Mouse (Mus musculus) cerebellum, adult 9-10 months (tissue): Measurements from ENCODE around the gene Kctd21.

Experiments
- DNase-seq: peaks from one replicate; pipeline ENCODE4 v3.0.0; 2022

The Kctd21 gene

GRCm38 (mm10) chr7:97349438-97349837, 17.3 kb downstream of the Kctd21 start:
- DNase-seq: no peak

GRCm38 (mm10) chr7:97350891-97351290, 18.8 kb downstream of the Kctd21 start:
- DNase-seq: no peak

GRCm38 (mm10) chr7:97351792-97352513, 19.8 kb downstream of the Kctd21 start:
- no peak for DNase-seq

- DNase-seq: no peak
Measured at GRCm38 (mm10) chr7:97353356-97353755, 21.2 kb downstream of the Kctd21 start.

- no peak for DNase-seq
Measured at GRCm38 (mm10) chr7:97355068-97355841, 23.1 kb downstream of the Kctd21 start.

GRCm38 (mm10) chr7:97356253-97356652, 24.1 kb downstream of the Kctd21 start:
- DNase-seq: no peak

GRCm38 (mm10) chr7:97356875-97357276, 24.7 kb downstream of the Kctd21 start:
- no peak for DNase-seq

- no peak for DNase-seq
Measured at GRCm38 (mm10) chr7:97357840-97358239, 25.7 kb downstream of the Kctd21 start.

- no peak for DNase-seq
Measured at GRCm38 (mm10) chr7:97358347-97358746, 26.2 kb downstream of the Kctd21 start.

- no peak for DNase-seq
Measured at GRCm38 (mm10) chr7:97360166-97360565, 28.0 kb downstream of the Kctd21 start.

- no peak for DNase-seq
Measured at GRCm38 (mm10) chr7:97360955-97361354, 28.8 kb downstream of the Kctd21 start.

- DNase-seq: no peak
Measured at GRCm38 (mm10) chr7:97361467-97361866, 29.3 kb downstream of the Kctd21 start.

GRCm38 (mm10) chr7:97365887-97366286, 33.8 kb downstream of the Kctd21 start:
- no peak for DNase-seq

GRCm38 (mm10) chr7:97375101-97375500, 43.0 kb downstream of the Kctd21 start:
- no peak for DNase-seq

- no peak for DNase-seq
Measured at GRCm38 (mm10) chr7:97375906-97376305, 43.8 kb downstream of the Kctd21 start.

GRCm38 (mm10) chr7:97379304-97379703, 47.2 kb downstream of the Kctd21 start:
- no peak for DNase-seq

GRCm38 (mm10) chr7:97380500-97381123, 48.5 kb downstream of the Kctd21 start:
- no peak for DNase-seq

- no peak for DNase-seq
Measured at GRCm38 (mm10) chr7:97382661-97383060, 50.5 kb downstream of the Kctd21 start.

- no peak for DNase-seq
Measured at GRCm38 (mm10) chr7:97383496-97384132, 51.5 kb downstream of the Kctd21 start.

- peak; percentile 56 for DNase-seq
Measured at GRCm38 (mm10) chr7:97386106-97386805, 54.1 kb downstream of the Kctd21 start.

- DNase-seq: peak; percentile 98
Measured at GRCm38 (mm10) chr7:97386806-97387370, 54.8 kb downstream of the Kctd21 start.

GRCm38 (mm10) chr7:97387561-97388147, 55.5 kb downstream of the Kctd21 start:
- peak; percentile 51 for DNase-seq
